Mouse (Mus musculus): ENCODE measurements around the gene Bahcc1. TPM values are rescaled to one million over a fixed set of nuclear protein-coding genes. Genes with fewer than 3 reads are reported as not detected.

The Bahcc1 gene
- 23.5 and 24.0 TPM in 2 replicates for polyA plus RNA-seq (2016; fragmentation: Nextera tagmentation; extraction: Ambion mirVana)

DNA sequence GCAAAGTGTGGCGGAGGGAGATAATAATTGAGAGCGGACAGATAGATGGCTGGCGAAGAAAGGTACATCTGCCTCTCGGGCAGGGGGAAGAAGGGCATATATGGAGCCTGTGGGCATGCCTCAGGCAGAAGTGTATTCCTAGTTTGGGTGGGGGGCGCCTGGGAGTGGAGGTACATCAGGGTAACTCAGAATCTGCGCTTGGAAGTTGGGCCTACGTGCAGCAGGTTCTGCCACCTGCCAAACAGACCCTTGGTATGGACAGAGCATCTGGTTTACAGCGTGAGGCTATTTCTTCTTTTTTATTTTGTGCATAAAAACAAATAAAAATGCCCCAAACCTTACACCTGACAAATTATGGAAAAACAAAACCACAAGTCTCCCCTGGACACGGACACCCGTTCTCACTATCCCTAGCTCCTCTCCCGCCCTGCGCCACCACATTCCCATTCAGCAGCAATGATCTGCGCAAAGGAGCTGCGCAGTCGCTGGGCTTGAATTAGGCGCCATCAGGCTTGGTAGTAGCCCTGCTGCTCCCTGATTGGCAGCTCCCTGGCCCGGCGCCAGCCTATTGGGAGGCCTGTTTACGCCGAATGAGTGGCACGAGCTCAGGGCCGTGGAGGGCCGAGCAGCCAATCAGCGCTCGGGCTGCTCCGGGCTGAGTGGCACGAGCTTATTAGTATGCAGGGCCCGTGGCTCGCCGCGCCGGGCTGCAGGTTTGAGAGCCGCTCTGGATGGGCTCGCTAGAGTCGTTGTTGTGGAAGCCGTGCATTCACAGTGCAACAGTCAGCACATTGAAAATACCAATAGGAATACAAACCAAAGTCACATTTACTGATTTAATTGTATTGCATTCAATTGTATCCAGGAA is at the start of gene Bahcc1:
Gene Bahcc1, plus strand, starts transcription at position 718 of the 868 bp plus-strand sequence.
- H3K27ac ChIP-seq: peak within 1 kb of the TSS; percentile 99
- H3K9ac ChIP-seq: peak within 1 kb of the TSS; percentile 100
- peak within 1 kb of the TSS; percentile 93 for H3K4me2 ChIP-seq
- H3K9me3 ChIP-seq: no peaks in the 10 kb centered on the region
- WGBS: 2% methylated on average over 36 of the region's 36 CpGs
- ATAC-seq (ENCODE audit: low FRiP score): peak; percentile 92
- H3K4me3 ChIP-seq (replicated peaks): peak within 1 kb of the TSS; percentile 95
- peaks cover 5% of the 10 kb centered on the region for H3K36me3 ChIP-seq (replicated peaks)
- peaks cover 36% of the 10 kb centered on the region for H3K4me1 ChIP-seq
- no peaks in the 10 kb centered on the region; the same call in 1 of the 2 replicates for H3K27me3 ChIP-seq

DNA sequence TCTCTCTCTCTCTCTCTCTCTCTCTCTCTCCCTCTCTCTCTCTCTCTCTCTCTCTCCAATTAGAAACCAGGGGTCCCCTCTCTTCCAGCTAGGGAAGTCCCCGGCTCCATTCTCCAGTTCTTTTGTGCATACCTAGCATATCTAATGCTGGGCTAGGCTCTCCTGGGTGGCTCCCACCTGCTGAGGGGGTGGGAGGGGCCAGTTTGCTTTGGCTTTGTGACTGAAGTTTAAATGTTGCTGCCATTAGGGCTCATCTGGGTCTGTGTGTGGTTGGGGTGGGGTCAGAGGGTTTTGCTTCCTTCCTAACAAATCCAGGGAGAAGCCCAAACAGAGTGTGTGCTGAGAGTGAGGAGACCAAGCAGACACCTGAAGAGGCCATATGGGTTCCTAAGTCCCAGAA is 49.6 kb upstream of the Bahcc1 start:
- Histone ChIP-seq H3K27me3 (no peaks in the 10 kb centered on the region), H3K4me3 (replicated peaks) (no peak overlapping the region), H3K9ac (peak overlapping the region; percentile 99), H3K36me3 (replicated peaks) (peaks cover 3% of the 10 kb centered on the region), H3K9me3 (no peaks in the 10 kb centered on the region), H3K4me1 (peaks cover 60% of the 10 kb centered on the region), H3K4me2 (peak overlapping the region; percentile 99; the same call in 1 of the 2 replicates), H3K27ac (peak overlapping the region; percentile 97)
- 13% methylated on average over 1 of the region's 1 CpGs for WGBS
- ATAC-seq (ENCODE audit: low FRiP score): no peak

DNA sequence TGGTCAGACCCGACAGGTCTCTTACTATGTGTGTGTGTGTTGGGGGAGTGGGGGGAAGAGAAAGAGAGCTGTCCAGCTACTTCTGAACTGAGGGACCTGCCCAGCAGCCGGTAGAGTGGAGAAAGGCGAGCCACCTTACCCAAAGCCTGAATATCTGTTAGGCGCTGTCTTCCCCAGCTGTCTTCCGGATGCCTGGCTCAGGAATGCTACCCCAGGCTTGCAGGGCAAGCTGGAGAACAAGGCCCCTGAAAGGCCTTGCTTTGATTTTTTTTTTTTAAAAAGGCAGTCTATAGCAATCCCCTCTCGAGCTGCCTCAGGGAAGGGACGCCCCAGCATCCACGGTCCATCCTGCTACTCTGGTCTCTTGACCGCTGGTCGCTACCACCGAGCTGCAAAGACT is 49.0 kb upstream of the Bahcc1 start:
- Histone ChIP-seq H3K9ac (peak overlapping the region; percentile 99), H3K4me1 (peaks cover 60% of the 10 kb centered on the region), H3K4me2 (peak overlapping the region; percentile 99), H3K4me3 (replicated peaks) (0 out of 2 replicates have a peak overlapping the region, but pooled peaks have one; percentile 90), H3K36me3 (replicated peaks) (peaks cover 3% of the 10 kb centered on the region), H3K9me3 (no peaks in the 10 kb centered on the region), H3K27ac (peak overlapping the region; percentile 97), H3K27me3 (no peaks in the 10 kb centered on the region)
- no peak for ATAC-seq (ENCODE audit: low FRiP score)
- 18% methylated on average over 11 of the region's 11 CpGs for whole genome bisulfite sequencing

DNA sequence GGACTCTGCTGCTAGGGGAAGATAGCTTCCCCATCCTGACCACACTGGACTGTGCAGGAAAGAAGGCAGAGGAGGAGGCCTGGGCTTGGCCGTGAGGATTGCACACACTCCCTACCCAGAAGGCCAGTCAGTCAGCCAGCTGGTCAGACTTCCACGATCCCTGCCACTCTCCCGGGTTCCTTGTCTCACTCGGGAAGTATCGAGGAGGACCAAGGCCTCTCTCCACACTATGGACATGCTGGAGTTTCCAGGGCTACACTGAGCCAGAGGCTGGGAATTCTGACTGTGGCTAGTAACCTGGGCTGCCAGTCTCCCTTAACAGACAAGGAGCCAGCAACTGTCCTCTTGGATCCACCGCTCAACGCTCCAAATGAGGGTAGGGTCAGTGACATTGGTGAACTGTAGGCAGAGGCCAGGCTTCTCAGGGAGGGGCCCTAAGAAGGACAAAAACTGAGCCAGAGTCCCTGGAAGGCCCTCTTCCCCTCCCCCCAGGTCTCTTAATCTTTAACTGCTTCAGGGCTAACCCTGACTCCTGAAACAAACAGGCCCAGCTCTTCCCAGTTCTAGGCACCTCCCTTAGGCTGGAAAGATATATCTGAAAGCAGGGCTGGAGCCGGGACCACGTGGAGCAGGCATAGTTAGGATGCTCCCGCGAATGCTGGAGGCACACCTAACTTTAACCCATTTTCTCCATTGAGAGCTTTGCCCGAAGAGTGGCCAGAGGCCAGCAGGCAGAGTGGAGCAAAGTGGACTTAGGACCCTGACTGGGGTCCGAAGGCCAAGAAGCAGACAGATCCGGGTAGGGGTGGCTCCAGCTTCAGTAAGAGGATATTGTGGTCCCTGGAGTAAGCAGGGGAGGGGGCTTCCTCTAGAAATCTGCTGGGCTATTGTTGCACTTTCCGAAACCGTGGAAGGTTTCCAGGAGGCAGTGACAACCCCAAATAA is 48.1 kb upstream of the Bahcc1 start:
- Histone ChIP-seq H3K9me3 (no peaks in the 10 kb centered on the region), H3K9ac (peak overlapping the region; percentile 99), H3K27ac (peak overlapping the region; percentile 97), H3K4me3 (replicated peaks) (peak overlapping the region; percentile 90), H3K27me3 (no peaks in the 10 kb centered on the region), H3K4me2 (peak overlapping the region; percentile 99), H3K36me3 (replicated peaks) (peaks cover 3% of the 10 kb centered on the region), H3K4me1 (peaks cover 57% of the 10 kb centered on the region)
- 2% methylated on average over 16 of the region's 16 CpGs for WGBS
- 0 out of 2 replicates have a peak, but pooled peaks have one; percentile 25 for ATAC-seq (ENCODE audit: low FRiP score)

DNA sequence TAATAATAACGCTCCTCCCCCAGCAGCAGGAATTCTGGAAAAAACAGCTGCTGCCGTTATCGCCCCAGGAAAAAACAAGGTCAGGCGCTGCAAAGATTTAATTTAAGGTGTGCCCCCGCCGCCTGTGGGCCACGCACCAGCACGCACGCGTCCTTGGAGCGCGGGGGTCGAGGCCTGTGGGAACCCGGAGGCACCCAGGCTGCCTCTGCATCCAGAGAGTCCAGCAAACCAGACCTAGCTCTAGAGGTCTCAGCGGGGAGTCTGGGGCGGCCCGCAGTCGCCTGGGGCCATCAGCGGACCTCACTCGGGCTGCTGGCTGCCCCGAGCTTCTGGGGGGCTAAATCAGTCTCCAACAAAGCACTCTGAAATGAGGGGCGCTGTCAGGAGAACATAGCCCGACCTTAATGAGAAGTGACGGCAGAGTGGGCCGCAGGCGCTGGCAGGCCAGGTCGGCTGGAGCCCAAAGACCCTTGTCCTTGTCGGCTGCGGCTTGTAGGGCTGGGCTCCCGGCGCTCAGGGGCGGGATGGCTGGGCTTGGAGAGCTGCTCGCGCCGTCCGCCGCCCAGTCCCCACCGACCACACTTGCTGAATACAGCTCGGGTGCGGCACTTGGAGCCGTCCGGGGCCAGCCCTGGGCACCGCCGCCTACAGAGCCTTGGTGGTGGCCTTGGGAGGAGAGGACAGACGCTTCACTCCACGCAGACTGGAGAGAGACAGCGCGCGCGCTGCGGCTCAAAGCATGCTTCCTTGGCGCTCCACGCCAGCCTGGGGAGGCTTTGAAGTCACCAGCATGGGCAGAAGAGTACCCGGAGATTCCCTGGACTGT is 47.2 kb upstream of the Bahcc1 start:
- Histone ChIP-seq H3K9ac (peak overlapping the region; percentile 99), H3K4me1 (peaks cover 61% of the 10 kb centered on the region), H3K9me3 (no peaks in the 10 kb centered on the region), H3K4me3 (replicated peaks) (peak overlapping the region; percentile 90), H3K36me3 (replicated peaks) (peaks cover 3% of the 10 kb centered on the region), H3K27me3 (no peaks in the 10 kb centered on the region), H3K27ac (peak overlapping the region; percentile 97), H3K4me2 (peak overlapping the region; percentile 99)
- WGBS: under 1% methylated on average over 54 of the region's 54 CpGs
- no peak for ATAC-seq (ENCODE audit: low FRiP score)

DNA sequence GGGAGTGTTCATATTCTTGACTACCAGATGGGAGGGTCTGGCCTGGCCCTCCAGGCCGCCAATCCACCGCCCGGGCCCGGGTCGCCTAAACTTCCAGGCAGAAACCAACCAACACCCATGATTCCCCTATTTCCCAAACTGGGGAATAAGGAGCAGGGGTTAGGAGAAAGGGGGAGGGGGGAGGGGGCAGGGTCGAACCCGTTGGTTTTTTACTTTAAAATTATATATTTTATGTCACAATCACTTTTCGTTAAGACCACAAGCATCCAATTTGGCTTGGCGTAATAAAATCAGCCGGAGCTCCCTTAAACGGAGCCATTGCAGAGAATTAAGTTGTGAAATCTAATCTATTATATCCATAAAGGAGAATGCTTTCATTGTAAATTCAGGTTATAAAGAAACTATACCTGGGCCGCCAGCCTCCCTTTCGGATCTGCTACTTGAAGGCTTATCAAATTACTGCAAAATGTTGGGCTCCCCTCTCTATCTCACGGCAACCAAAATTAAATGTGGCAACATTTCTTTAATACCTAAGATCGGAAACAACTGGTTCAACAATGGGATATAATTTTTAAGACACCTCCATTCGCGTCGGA is 46.5 kb upstream of the Bahcc1 start:
- peak overlapping the region; percentile 97 for H3K27ac ChIP-seq
- peak overlapping the region; percentile 99 for H3K4me2 ChIP-seq
- peak overlapping the region; percentile 90 for H3K4me3 ChIP-seq (replicated peaks)
- no peak for ATAC-seq (ENCODE audit: low FRiP score)
- H3K9ac ChIP-seq: peak overlapping the region; percentile 99
- no peaks in the 10 kb centered on the region for H3K27me3 ChIP-seq
- H3K9me3 ChIP-seq: no peaks in the 10 kb centered on the region
- 3% methylated on average over 18 of the region's 18 CpGs for WGBS
- peaks cover 66% of the 10 kb centered on the region for H3K4me1 ChIP-seq
- peaks cover 3% of the 10 kb centered on the region for H3K36me3 ChIP-seq (replicated peaks)

DNA sequence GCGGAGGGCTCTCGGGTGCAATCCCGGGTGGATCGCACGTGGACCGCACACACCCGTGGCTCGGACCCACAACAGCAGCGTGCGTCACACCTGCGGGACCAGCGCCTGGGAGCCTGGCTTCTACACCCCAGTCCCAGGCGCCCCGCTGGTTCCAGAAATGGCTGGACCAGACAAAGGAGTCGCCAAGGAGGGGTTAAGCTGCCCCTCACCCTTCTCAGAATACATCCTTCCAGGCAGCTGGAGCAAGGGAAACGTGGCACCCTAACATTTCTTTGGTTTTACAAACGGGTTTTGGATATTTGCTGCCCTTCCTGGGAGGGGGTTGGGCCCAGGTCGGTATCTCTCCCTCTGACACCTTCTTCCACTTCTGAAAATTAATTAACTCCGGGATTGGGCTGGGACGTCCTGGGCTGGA is 45.9 kb upstream of the Bahcc1 start:
- no peak for ATAC-seq (ENCODE audit: low FRiP score)
- peak overlapping the region; percentile 99 for H3K9ac ChIP-seq
- H3K27ac ChIP-seq: peak overlapping the region; percentile 97
- peaks cover 64% of the 10 kb centered on the region for H3K4me1 ChIP-seq
- no peaks in the 10 kb centered on the region for H3K9me3 ChIP-seq
- under 1% methylated on average over 20 of the region's 20 CpGs for WGBS
- H3K4me3 ChIP-seq (replicated peaks): peak overlapping the region; percentile 90
- peak overlapping the region; percentile 99 for H3K4me2 ChIP-seq
- H3K27me3 ChIP-seq: 0 out of 2 replicates have a peak, but pooled peaks cover 4% of the 10 kb centered on the region
- peaks cover 3% of the 10 kb centered on the region for H3K36me3 ChIP-seq (replicated peaks)

DNA sequence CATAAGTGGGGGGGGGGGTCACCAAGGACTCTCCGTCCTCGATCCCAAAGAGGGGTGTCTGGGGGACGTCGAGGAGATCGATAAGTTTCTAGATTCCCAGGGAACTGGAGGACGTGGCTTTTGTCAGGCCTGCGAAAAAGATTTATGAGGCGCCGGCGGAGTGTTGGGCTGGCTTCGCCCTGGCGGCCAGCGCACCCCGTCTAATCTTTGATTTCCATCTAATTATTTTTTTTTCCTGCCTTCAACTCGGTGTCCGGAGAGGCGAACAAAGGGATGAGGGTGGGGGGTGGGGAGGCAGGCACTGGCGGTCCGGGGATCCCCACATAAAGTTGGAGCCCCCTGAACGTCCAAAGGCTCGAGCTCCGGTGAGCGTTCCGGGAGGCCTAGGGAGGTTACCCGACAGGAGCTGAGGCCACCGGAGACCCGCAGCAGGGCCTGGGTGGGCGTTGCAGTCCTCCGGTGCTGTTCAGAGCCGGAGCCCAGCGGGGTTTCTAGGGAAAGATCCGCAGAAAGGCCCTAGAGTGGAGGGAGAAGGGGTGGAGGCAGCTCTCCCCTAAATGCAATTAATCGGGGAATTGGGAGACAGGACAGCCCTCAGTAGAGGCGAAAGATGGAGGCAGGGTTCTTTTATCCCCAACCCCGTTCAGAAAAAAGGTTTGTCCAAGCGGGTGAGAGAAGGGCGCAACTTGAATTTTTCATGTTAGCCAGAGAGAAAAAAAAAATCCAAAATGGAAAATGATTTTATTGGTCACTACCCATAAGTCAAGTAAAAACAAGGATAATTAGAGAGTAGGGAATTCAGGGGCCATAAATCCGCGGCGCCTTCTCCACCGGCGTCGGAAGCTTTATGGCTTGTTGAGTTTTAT is 45.3 kb upstream of the Bahcc1 start:
- under 1% methylated on average over 43 of the region's 43 CpGs for WGBS
- Histone ChIP-seq H3K4me2 (peak overlapping the region; percentile 99), H3K4me1 (peaks cover 58% of the 10 kb centered on the region), H3K27ac (peak overlapping the region; percentile 97), H3K4me3 (replicated peaks) (peak overlapping the region; percentile 90), H3K9ac (peak overlapping the region; percentile 99), H3K9me3 (no peaks in the 10 kb centered on the region), H3K27me3 (0 out of 2 replicates have a peak, but pooled peaks cover 4% of the 10 kb centered on the region), H3K36me3 (replicated peaks) (peaks cover 3% of the 10 kb centered on the region)
- no peak for ATAC-seq (ENCODE audit: low FRiP score)

DNA sequence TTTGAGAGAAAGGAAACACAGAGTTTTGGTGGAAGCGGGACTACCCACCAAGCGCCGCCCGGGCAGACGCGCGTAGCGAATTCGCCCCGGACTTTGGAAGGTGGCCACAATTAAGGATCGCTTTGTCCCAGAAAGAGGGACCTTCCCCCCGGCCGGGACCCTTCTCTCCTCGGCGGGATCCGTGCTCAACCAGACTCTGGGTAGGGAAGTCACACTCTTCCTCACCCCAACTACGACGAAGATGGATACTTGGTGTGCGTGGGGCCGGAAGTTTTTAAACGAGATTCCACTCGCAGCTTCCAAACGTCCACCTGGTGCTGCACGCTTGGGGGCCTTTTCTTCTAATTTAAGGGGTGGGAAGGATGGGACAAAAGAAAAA is 44.7 kb upstream of the Bahcc1 start:
- H3K9ac ChIP-seq: peak overlapping the region; percentile 99

More for the DNA sequence above, 44.7 kb upstream of the Bahcc1 start:
- peaks cover 3% of the 10 kb centered on the region for H3K36me3 ChIP-seq (replicated peaks)
- peak overlapping the region; percentile 99 for H3K4me2 ChIP-seq
- H3K4me1 ChIP-seq: peaks cover 51% of the 10 kb centered on the region
- H3K27ac ChIP-seq: peak overlapping the region; percentile 97
- peak overlapping the region; percentile 90 for H3K4me3 ChIP-seq (replicated peaks)
- WGBS: 0% methylated on average over 24 of the region's 24 CpGs
- ATAC-seq (ENCODE audit: low FRiP score): no peak
- no peaks in the 10 kb centered on the region for H3K9me3 ChIP-seq
- H3K27me3 ChIP-seq: 0 out of 2 replicates have a peak, but pooled peaks cover 5% of the 10 kb centered on the region

Data from forebrain, embryonic 12.5 days (tissue).